Mouse (Mus musculus): Measurements from ENCODE around the gene Dram1. TPM values are rescaled to one million over a fixed set of nuclear protein-coding genes. Genes with fewer than 3 reads are reported as not detected.

The Dram1 gene
- polyA plus RNA-seq, 1 experiment from 2014 or later, result 0.47 TPM

DNA sequence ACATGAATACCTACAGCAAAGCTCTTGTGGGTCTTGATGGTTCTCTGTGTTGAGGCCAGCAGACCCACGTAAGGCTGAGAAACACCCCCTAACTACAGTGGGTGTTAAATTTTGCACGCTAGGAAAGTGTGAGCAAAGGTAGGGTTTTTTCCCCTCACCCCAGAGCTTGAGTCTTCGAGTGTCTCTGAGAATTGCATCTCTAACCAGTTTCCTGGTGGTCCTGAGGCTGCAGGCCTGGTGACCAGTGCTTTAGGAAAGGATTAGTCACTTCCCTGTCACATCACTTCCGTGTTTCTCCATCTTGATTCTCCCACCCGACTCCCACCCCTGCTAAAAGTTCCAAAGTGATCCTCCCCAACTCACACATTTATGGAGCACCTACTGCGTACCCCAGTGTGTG is 25.3 kb upstream of the Dram1 start:
- WGBS, result 95% methylated on average over 6 of the region's 6 CpGs
- Histone ChIP-seq H3K9ac (replicated peaks) (no peak overlapping the region), H3K4me1 (no peaks in the 10 kb centered on the region), H3K27me3 (no peaks in the 10 kb centered on the region), H3K9me3 (no peaks in the 10 kb centered on the region), H3K36me3 (no peaks in the 10 kb centered on the region), H3K4me2 (replicated peaks) (no peak overlapping the region), H3K27ac (replicated peaks) (no peak overlapping the region), H3K4me3 (no peak overlapping the region)
- no peak for ATAC-seq (replicated peaks)

DNA sequence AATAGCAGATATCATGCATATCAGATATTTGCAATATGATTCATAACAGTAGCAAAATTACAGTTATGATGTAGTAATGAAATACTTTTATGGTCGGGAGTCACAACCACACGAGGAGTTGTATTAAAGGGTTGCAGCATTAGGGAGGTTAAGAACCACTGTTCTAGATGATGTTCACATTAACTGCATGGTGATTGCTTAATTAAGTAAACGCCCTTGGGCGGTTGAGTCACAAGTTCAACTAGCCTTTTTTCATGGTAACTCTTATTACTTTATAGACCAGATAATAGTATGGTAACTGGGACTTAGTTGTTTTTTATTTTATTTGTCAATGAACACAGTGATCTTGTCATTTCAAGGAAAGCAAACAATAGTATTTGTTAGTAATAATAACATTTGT is 24.1 kb upstream of the Dram1 start:
- 93% methylated on average over 4 of the region's 4 CpGs for WGBS

DNA sequence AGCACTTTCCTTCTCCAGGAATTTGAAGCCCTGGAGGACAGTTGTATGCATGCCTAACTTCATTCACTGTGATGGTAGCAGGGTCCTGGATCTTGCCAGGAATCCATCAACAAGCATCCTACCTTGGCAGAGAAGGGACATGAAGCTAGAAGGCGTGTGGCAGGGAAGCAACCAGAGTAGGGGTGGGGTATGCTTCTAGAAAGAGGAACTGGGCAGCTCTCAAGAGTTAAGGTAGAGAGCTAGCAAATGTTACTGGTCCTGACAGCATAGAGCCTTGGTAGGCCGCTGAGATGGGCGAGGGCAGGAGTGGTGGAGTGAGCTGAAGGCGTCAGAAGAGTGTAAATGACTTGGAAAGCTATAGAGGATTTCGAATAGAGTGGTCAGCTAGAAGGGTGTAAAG is 20.4 kb upstream of the Dram1 start:
- Histone ChIP-seq H3K9ac (replicated peaks) (no peak overlapping the region), H3K27me3 (no peaks in the 10 kb centered on the region), H3K4me2 (replicated peaks) (no peak overlapping the region), H3K27ac (replicated peaks) (no peak overlapping the region), H3K36me3 (no peaks in the 10 kb centered on the region), H3K9me3 (no peaks in the 10 kb centered on the region), H3K4me1 (no peaks in the 10 kb centered on the region), H3K4me3 (no peak overlapping the region)
- no peak for ATAC-seq (replicated peaks)
- WGBS, result 94% methylated on average over 5 of the region's 5 CpGs

More for the DNA sequence above, 24.1 kb upstream of the Dram1 start:
- no peak overlapping the region for H3K4me2 ChIP-seq (replicated peaks)
- no peak overlapping the region for H3K27ac ChIP-seq (replicated peaks)
- H3K4me1 ChIP-seq, result no peaks in the 10 kb centered on the region
- H3K27me3 ChIP-seq, result no peaks in the 10 kb centered on the region
- ATAC-seq (replicated peaks), result no peak
- no peaks in the 10 kb centered on the region for H3K36me3 ChIP-seq
- H3K9ac ChIP-seq (replicated peaks), result no peak overlapping the region
- H3K4me3 ChIP-seq, result no peak overlapping the region
- no peaks in the 10 kb centered on the region for H3K9me3 ChIP-seq

DNA sequence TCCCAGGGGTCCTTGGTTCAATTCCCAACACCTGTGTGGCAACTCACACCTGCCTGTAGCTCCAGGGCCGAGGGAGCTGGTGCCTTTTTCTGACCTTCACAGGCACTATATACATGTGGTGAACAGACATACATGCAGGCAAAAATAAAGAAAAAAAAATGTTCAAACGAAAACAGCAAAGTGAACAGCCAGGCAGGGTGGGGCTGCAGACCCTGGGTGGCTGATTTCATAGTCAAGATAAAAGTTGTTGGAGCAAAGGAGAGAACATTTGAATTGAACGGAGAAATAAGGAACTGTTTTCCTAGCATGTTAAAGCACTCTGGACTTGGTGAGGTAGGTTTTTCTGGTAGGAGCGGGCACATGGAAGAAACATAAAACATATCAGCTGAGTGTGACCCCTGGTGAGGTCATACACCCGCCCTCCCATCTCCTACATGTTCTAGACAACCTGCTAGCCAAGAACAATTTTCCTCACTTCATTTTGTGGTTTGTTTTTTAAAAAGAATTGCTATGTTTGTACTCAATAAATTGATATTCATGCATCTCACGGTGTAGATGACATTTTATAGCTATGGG is 19.9 kb upstream of the Dram1 start:
- ATAC-seq (replicated peaks), result no peak
- Histone ChIP-seq H3K27me3 (no peaks in the 10 kb centered on the region), H3K36me3 (no peaks in the 10 kb centered on the region), H3K4me1 (no peaks in the 10 kb centered on the region), H3K9ac (replicated peaks) (no peak overlapping the region), H3K9me3 (no peaks in the 10 kb centered on the region), H3K4me3 (no peak overlapping the region), H3K4me2 (replicated peaks) (no peak overlapping the region), H3K27ac (replicated peaks) (no peak overlapping the region)
- 89% methylated on average over 6 of the region's 6 CpGs for WGBS

DNA sequence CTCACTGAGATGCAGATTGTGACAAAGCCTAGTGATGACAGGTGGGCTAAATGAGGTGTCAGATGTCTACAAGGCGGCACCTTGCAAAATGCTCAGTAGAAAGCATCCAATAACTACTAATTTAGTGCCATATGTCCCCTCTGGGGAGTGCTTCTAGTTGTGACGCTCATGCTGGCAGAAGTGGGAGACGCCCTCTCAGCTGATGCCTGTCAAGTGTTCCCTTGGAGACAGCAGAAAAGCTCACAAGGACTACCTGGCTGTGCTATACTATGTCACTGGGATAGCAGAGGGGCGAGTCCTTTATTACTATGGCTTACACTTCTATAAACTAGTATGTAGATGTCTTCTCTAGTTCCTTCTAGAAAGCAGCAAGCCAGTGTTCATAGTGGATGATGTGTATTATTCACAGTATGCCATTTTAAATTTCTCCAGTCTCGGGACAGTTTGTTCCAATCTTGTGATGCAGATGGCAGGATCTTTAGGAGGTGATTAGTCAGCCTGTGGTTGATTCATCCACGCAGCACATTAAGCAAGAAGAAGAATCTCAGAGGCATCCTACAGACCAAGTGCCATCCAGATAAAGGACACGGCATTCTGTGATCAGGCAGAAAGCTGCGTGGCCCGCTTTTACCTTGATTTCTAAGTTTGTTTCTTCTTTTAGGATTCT is 13.4 kb upstream of the Dram1 start:
- 81% methylated on average over 9 of the region's 9 CpGs for WGBS

DNA sequence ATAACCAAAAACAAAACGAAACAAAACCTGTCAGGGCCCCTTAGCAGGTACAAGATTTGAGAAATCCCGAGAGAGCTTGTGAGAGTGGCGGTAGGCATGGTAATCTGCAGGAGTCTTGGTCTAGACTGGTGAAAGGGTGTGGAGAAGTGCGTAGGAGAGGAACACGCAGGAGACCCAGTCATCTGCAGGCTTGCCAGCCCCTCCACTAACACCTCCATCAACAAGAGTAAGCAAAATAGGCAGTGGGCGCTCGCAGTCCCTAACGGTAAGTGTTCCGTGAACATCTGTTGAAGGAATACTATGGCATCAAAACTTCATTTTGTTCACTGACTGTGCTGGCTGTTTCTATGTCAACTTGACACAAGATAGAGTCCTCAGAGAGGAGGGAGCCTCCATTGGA is 12.6 kb upstream of the Dram1 start:
- Histone ChIP-seq H3K9ac (replicated peaks) (no peak overlapping the region), H3K27ac (replicated peaks) (no peak overlapping the region), H3K27me3 (no peaks in the 10 kb centered on the region), H3K4me3 (no peak overlapping the region), H3K9me3 (no peaks in the 10 kb centered on the region), H3K4me2 (replicated peaks) (no peak overlapping the region), H3K36me3 (no peaks in the 10 kb centered on the region), H3K4me1 (peaks cover 4% of the 10 kb centered on the region; the same call in 1 of the 2 replicates)
- peak; percentile 11; the same call in 1 of the 2 replicates for ATAC-seq (replicated peaks)
- WGBS, result 91% methylated on average over 9 of the region's 9 CpGs

More for the DNA sequence above, 13.4 kb upstream of the Dram1 start:
- Histone ChIP-seq H3K4me2 (replicated peaks) (no peak overlapping the region), H3K27ac (replicated peaks) (no peak overlapping the region), H3K27me3 (no peaks in the 10 kb centered on the region), H3K9me3 (no peaks in the 10 kb centered on the region), H3K9ac (replicated peaks) (no peak overlapping the region), H3K4me3 (no peak overlapping the region), H3K36me3 (no peaks in the 10 kb centered on the region), H3K4me1 (peaks cover 4% of the 10 kb centered on the region; the same call in 1 of the 2 replicates)
- peak; percentile 55; the same call in 1 of the 2 replicates for ATAC-seq (replicated peaks)

DNA sequence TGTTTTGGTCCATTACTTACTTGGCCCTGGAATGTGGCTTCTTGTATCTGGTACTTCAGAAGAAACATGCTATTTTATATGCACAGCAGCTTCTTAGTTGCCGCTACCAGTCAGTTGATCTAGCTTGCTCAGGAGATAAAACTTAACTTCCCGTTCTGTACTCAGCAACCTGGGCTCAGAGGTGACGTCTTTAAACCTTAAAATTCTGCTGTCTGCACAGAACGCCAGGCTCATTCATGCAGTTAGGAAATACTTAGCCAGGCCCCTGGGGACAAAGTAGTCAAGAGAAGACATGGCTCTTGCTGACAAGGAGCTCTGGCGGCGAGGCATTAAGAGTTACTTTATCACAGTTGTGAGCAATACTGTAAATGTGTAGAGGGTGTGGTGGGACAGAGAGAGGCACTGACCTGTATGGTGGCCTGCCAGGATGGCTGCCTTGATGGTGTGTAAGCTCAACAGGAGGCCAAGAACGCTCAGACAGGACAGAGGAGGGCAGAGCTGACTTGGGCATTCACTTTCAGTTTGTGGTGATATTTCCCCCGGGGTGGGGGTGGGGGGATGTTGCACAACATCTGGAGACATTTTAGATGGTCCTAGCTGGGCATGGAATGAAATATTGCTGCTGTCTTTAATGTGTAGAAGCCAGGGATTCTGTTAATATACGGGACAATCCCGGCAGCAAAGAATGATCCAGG is 11.4 kb upstream of the Dram1 start:
- Histone ChIP-seq H3K4me1 (peaks cover 4% of the 10 kb centered on the region; the same call in 1 of the 2 replicates), H3K4me3 (no peak overlapping the region), H3K27ac (replicated peaks) (no peak overlapping the region), H3K9ac (replicated peaks) (no peak overlapping the region), H3K4me2 (replicated peaks) (no peak overlapping the region), H3K9me3 (no peaks in the 10 kb centered on the region), H3K27me3 (no peaks in the 10 kb centered on the region), H3K36me3 (no peaks in the 10 kb centered on the region)
- 73% methylated on average over 10 of the region's 10 CpGs for WGBS
- no peak for ATAC-seq (replicated peaks)

DNA sequence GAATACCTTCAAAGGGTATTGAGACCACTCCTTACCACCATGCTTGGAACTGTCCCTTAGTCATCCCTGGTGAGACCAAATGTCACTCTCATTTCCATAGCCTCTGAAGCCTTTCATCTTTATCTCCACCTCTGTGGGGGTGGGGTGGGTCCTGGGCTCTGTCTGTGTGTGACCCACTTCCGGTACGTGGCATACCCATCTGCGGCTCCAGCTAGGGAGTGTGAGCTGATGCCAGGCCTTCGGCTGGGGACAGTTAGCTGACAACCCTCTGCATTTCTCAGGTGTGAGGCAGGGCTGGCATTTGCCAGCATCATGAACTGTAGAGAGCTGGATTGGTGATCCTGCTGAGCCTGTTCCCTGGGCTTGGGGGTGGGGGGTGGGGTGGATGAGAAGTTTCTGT is 10.7 kb upstream of the Dram1 start:
- Histone ChIP-seq H3K27ac (replicated peaks) (no peak overlapping the region), H3K4me3 (no peak overlapping the region), H3K9ac (replicated peaks) (no peak overlapping the region), H3K4me2 (replicated peaks) (no peak overlapping the region), H3K9me3 (no peaks in the 10 kb centered on the region), H3K4me1 (peaks cover 4% of the 10 kb centered on the region; the same call in 1 of the 2 replicates), H3K36me3 (no peaks in the 10 kb centered on the region), H3K27me3 (no peaks in the 10 kb centered on the region)
- 72% methylated on average over 4 of the region's 4 CpGs for WGBS
- no peak for ATAC-seq (replicated peaks)

DNA sequence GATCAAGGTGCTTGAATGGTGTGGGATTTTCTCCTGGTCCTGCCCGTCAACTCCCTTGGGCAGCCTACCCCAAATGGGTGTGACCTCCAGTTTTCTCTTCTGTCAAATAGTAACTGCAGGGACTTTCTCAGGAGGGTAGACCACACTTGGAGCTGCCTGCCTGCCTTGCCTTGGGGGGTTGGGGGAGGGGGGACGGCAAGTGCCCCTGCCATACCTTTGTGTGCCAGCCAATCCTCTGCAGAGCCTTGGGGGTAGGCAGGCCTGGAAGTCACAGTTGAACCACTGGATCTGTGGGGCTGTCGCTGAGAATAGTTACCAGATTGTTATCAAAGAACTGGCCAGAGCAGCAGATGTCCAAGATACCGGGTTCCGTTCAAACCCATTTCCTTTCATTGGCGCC is 7.4 kb upstream of the Dram1 start:
- ATAC-seq (replicated peaks), result no peak
- 78% methylated on average over 6 of the region's 6 CpGs for WGBS
- Histone ChIP-seq H3K4me1 (peaks cover 4% of the 10 kb centered on the region; the same call in 1 of the 2 replicates), H3K9me3 (no peaks in the 10 kb centered on the region), H3K4me3 (no peak overlapping the region), H3K27me3 (no peaks in the 10 kb centered on the region), H3K4me2 (replicated peaks) (no peak overlapping the region), H3K9ac (replicated peaks) (no peak overlapping the region), H3K27ac (replicated peaks) (no peak overlapping the region), H3K36me3 (no peaks in the 10 kb centered on the region)

DNA sequence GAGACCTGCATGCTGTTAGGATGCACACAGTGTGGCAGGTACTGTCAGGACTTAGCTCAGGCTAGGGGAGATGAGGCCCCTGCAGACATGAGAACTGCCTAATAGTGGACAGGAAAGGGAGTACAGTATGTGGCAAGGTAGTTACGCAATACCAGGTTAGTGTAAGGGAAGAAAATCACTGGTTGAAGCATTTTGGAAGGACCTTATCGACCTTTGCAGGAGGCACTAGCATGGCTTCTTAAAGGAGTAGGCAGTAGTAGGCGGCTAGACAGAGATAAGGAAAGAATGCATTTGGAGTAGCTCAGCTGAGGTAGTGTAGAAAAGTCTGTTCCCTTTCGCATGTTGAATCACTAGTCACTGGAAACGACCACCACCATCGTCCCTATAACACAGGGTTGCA is 6.9 kb upstream of the Dram1 start:
- no peak overlapping the region for H3K4me3 ChIP-seq
- no peak overlapping the region for H3K27ac ChIP-seq (replicated peaks)
- 69% methylated on average over 6 of the region's 6 CpGs for whole genome bisulfite sequencing
- H3K9ac ChIP-seq (replicated peaks), result no peak overlapping the region
- H3K27me3 ChIP-seq, result no peaks in the 10 kb centered on the region
- H3K36me3 ChIP-seq, result no peaks in the 10 kb centered on the region
- ATAC-seq (replicated peaks), result no peak
- H3K4me1 ChIP-seq, result peaks cover 9% of the 10 kb centered on the region
- H3K4me2 ChIP-seq (replicated peaks), result no peak overlapping the region
- no peaks in the 10 kb centered on the region for H3K9me3 ChIP-seq

DNA sequence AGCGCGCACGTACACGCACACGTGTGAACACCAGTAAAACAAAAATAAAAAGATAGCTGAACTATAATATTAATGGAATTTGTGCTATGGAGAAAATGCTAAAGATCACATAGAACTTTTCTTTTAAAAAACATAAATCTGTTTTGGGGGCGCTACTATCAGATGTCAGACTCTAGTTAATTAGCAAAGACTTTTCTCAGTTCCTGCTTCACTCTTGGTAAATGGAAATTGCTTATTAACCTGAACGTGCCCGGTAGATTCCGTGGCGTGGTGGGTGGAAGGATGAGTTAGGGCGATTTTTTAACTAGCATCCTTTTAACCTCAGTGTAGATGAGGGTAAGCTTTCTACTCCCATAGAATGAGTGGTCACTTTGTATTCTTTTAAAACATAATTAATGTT is 6.4 kb upstream of the Dram1 start:
- no peaks in the 10 kb centered on the region for H3K9me3 ChIP-seq
- H3K4me1 ChIP-seq, result peaks cover 14% of the 10 kb centered on the region
- no peak overlapping the region for H3K27ac ChIP-seq (replicated peaks)
- no peak overlapping the region for H3K4me2 ChIP-seq (replicated peaks)
- no peak overlapping the region for H3K9ac ChIP-seq (replicated peaks)
- ATAC-seq (replicated peaks), result no peak
- H3K36me3 ChIP-seq, result no peaks in the 10 kb centered on the region
- no peaks in the 10 kb centered on the region for H3K27me3 ChIP-seq
- WGBS, result 90% methylated on average over 11 of the region's 11 CpGs
- no peak overlapping the region for H3K4me3 ChIP-seq

DNA sequence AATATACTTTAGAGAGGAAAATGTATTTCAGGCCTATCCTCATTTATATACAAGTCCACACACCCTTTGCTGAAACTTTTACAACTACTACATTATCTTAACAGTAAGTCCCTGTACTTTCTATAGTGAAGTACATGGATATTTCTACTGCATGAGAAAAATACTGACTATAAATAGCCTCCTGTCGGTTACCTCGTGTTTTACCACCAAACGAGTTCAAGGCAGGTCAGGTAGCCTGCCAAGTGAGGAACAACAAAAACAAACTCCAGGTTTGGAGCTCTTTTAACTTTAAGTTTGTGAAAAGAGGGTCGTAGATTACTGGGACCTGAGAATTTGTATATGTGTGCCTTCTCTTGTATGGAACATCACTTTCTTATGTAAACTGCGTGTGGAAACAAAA is 5.2 kb upstream of the Dram1 start:
- no peaks in the 10 kb centered on the region for H3K27me3 ChIP-seq
- H3K9ac ChIP-seq (replicated peaks), result no peak overlapping the region
- ATAC-seq (replicated peaks), result no peak
- WGBS, result 67% methylated on average over 5 of the region's 5 CpGs
- no peak overlapping the region for H3K4me2 ChIP-seq (replicated peaks)
- H3K9me3 ChIP-seq, result no peaks in the 10 kb centered on the region
- H3K36me3 ChIP-seq, result no peaks in the 10 kb centered on the region
- no peak overlapping the region for H3K4me3 ChIP-seq
- no peak overlapping the region for H3K27ac ChIP-seq (replicated peaks)
- H3K4me1 ChIP-seq, result peaks cover 17% of the 10 kb centered on the region

Measured in forebrain, embryonic 15.5 days (tissue).